Mouse (Mus musculus): ENCODE results near the gene Fam131b.

- TF ChIP-seq CTCF (IDR thresholded peaks at IDR 0.05; ENCODE audit: extremely low read depth, insufficient read depth, low read length) (no peak), POLR2A (IDR thresholded peaks at IDR 0.05; ENCODE audit: extremely low read depth, insufficient read depth, low read length) (no peak)
Observed at GRCm38 (mm10) chr6:42286448-42286847, 38.0 kb downstream of the Fam131b start, which contains the start of gene Clcn1.

All from cortical plate, adult 2 months (tissue).